Mouse (Mus musculus): Measurements from ENCODE around the gene Zfhx3. TPM values are rescaled to one million over a fixed set of nuclear protein-coding genes. Genes with fewer than 3 reads are reported as not detected.

Zfhx3 gene
- total and polyA plus RNA-seq, 2 experiments from 2014 or later, result 14.9 to 15.3 TPM

GRCm38 (mm10) chr8:108373046-108373445 lies 430.6 kb downstream of the Zfhx3 start:
- Histone ChIP-seq H3K36me3 (ENCODE audit: insufficient read depth, low read length) (no peaks in the 10 kb centered on the region), H3K4me1 (ENCODE audit: insufficient read depth, low read length) (no peaks in the 10 kb centered on the region), H3K4me2 (ENCODE audit: low read depth, low read length) (0 out of 2 replicates have a peak overlapping the region, but pooled peaks have one; percentile 7), H3K9me3 (ENCODE audit: low read length) (no peaks in the 10 kb centered on the region), H3K27me3 (ENCODE audit: insufficient read depth, low read length) (no peaks in the 10 kb centered on the region), H3K9ac (replicated peaks; ENCODE audit: low read length) (no peak overlapping the region), H3K4me3 (ENCODE audit: low read length) (no peak overlapping the region), H3K27ac (no peak overlapping the region)
- no peak for TF ChIP-seq CTCF (IDR thresholded peaks at IDR 0.05; ENCODE audit: low read depth)
- ATAC-seq (no peak), DNase-seq (ENCODE audit: low spot score) (peak; percentile 5)
- 31% methylated on average over 7 of the region's 7 CpGs for WGBS

- no peak for TF ChIP-seq CTCF (IDR thresholded peaks at IDR 0.05; ENCODE audit: low read depth)
- Histone ChIP-seq H3K27ac (no peak overlapping the region), H3K4me3 (ENCODE audit: low read length) (no peak overlapping the region), H3K4me1 (ENCODE audit: insufficient read depth, low read length) (no peaks in the 10 kb centered on the region), H3K9me3 (ENCODE audit: low read length) (no peaks in the 10 kb centered on the region), H3K36me3 (ENCODE audit: insufficient read depth, low read length) (no peaks in the 10 kb centered on the region), H3K27me3 (ENCODE audit: insufficient read depth, low read length) (no peaks in the 10 kb centered on the region), H3K9ac (replicated peaks; ENCODE audit: low read length) (no peak overlapping the region), H3K4me2 (ENCODE audit: low read depth, low read length) (no peak overlapping the region)
- WGBS, result 24% methylated on average over 2 of the region's 2 CpGs
- DNase-seq (ENCODE audit: low spot score) (peak; percentile 17), ATAC-seq (no peak)
Measured at GRCm38 (mm10) chr8:108378036-108378435, 435.6 kb downstream of the Zfhx3 start.

- 48% methylated on average over 4 of the region's 4 CpGs for WGBS
- no peak overlapping the region for H3K4me2 ChIP-seq (ENCODE audit: low read depth, low read length)
- no peaks in the 10 kb centered on the region; the same call in 1 of the 2 replicates for H3K4me1 ChIP-seq (ENCODE audit: insufficient read depth, low read length)
- no peak for TF ChIP-seq CTCF (IDR thresholded peaks at IDR 0.05; ENCODE audit: low read depth)
- no peaks in the 10 kb centered on the region for H3K27me3 ChIP-seq (ENCODE audit: insufficient read depth, low read length)
- no peak overlapping the region for H3K4me3 ChIP-seq (ENCODE audit: low read length)
- ATAC-seq (no peak), DNase-seq (ENCODE audit: low spot score) (peak; percentile 31)
- H3K36me3 ChIP-seq (ENCODE audit: insufficient read depth, low read length), result no peaks in the 10 kb centered on the region
- H3K9ac ChIP-seq (replicated peaks; ENCODE audit: low read length), result no peak overlapping the region
- H3K27ac ChIP-seq, result no peak overlapping the region
- no peaks in the 10 kb centered on the region for H3K9me3 ChIP-seq (ENCODE audit: low read length)
Measured at GRCm38 (mm10) chr8:108383121-108383520, 440.7 kb downstream of the Zfhx3 start.

GRCm38 (mm10) chr8:108387160-108387912 lies 444.9 kb downstream of the Zfhx3 start:
- H3K27me3 ChIP-seq (ENCODE audit: insufficient read depth, low read length), result no peaks in the 10 kb centered on the region
- 0 out of 2 replicates have a peak overlapping the region, but pooled peaks have one; percentile 28 for H3K9ac ChIP-seq (replicated peaks; ENCODE audit: low read length)
- H3K9me3 ChIP-seq (ENCODE audit: low read length), result no peaks in the 10 kb centered on the region
- peak; percentile 83 for DNase-seq (ENCODE audit: low spot score)
- H3K4me2 ChIP-seq (ENCODE audit: low read depth, low read length), result peak overlapping the region; percentile 54
- no peaks in the 10 kb centered on the region; the same call in 1 of the 2 replicates for H3K4me1 ChIP-seq (ENCODE audit: insufficient read depth, low read length)
- H3K27ac ChIP-seq, result no peak overlapping the region
- H3K4me3 ChIP-seq (ENCODE audit: low read length), result peak overlapping the region; percentile 24
- no peaks in the 10 kb centered on the region for H3K36me3 ChIP-seq (ENCODE audit: insufficient read depth, low read length)
- TF ChIP-seq CTCF (IDR thresholded peaks at IDR 0.05; ENCODE audit: low read depth), result no peak
- peak; percentile 73 for ATAC-seq
- 12% methylated on average over 22 of the region's 22 CpGs for WGBS

GRCm38 (mm10) chr8:108387913-108388274 lies 445.4 kb downstream of the Zfhx3 start:
- H3K36me3 ChIP-seq (ENCODE audit: insufficient read depth, low read length), result no peaks in the 10 kb centered on the region
- no peak overlapping the region for H3K27ac ChIP-seq
- no peak for TF ChIP-seq CTCF (IDR thresholded peaks at IDR 0.05; ENCODE audit: low read depth)
- no peaks in the 10 kb centered on the region; the same call in 1 of the 2 replicates for H3K4me1 ChIP-seq (ENCODE audit: insufficient read depth, low read length)
- WGBS, result 38% methylated on average over 8 of the region's 8 CpGs
- ATAC-seq (no peak), DNase-seq (ENCODE audit: low spot score) (no peak)
- H3K4me3 ChIP-seq (ENCODE audit: low read length), result 0 out of 2 replicates have a peak overlapping the region, but pooled peaks have one; percentile 24
- no peaks in the 10 kb centered on the region for H3K9me3 ChIP-seq (ENCODE audit: low read length)
- no peak overlapping the region for H3K9ac ChIP-seq (replicated peaks; ENCODE audit: low read length)
- peak overlapping the region; percentile 54 for H3K4me2 ChIP-seq (ENCODE audit: low read depth, low read length)
- no peaks in the 10 kb centered on the region for H3K27me3 ChIP-seq (ENCODE audit: insufficient read depth, low read length)

- no peak overlapping the region for H3K9ac ChIP-seq (replicated peaks; ENCODE audit: low read length)
- H3K4me1 ChIP-seq (ENCODE audit: insufficient read depth, low read length), result no peaks in the 10 kb centered on the region
- WGBS, result 67% methylated on average over 9 of the region's 9 CpGs
- H3K27ac ChIP-seq, result no peak overlapping the region
- no peaks in the 10 kb centered on the region for H3K9me3 ChIP-seq (ENCODE audit: low read length)
- H3K4me2 ChIP-seq (ENCODE audit: low read depth, low read length), result no peak overlapping the region
- H3K36me3 ChIP-seq (ENCODE audit: insufficient read depth, low read length), result no peaks in the 10 kb centered on the region
- H3K27me3 ChIP-seq (ENCODE audit: insufficient read depth, low read length), result no peaks in the 10 kb centered on the region
- H3K4me3 ChIP-seq (ENCODE audit: low read length), result no peak overlapping the region
- no peak for TF ChIP-seq CTCF (IDR thresholded peaks at IDR 0.05; ENCODE audit: low read depth)
- DNase-seq (ENCODE audit: low spot score), result no peak
- no peak for ATAC-seq
Measured at GRCm38 (mm10) chr8:108392909-108393308, 450.5 kb downstream of the Zfhx3 start.

GRCm38 (mm10) chr8:108402149-108402548 lies 459.7 kb downstream of the Zfhx3 start:
- no peak overlapping the region for H3K4me3 ChIP-seq (ENCODE audit: low read length)
- no peaks in the 10 kb centered on the region for H3K36me3 ChIP-seq (ENCODE audit: insufficient read depth, low read length)
- peaks cover under 1% of the 10 kb centered on the region; the same call in 1 of the 2 replicates for H3K4me1 ChIP-seq (ENCODE audit: insufficient read depth, low read length)
- WGBS, result 79% methylated on average over 9 of the region's 9 CpGs
- H3K27ac ChIP-seq, result no peak overlapping the region
- ATAC-seq (no peak), DNase-seq (ENCODE audit: low spot score) (no peak)
- H3K27me3 ChIP-seq (ENCODE audit: insufficient read depth, low read length), result no peaks in the 10 kb centered on the region
- no peak for TF ChIP-seq CTCF (IDR thresholded peaks at IDR 0.05; ENCODE audit: low read depth)
- H3K9me3 ChIP-seq (ENCODE audit: low read length), result no peaks in the 10 kb centered on the region
- H3K4me2 ChIP-seq (ENCODE audit: low read depth, low read length), result no peak overlapping the region
- H3K9ac ChIP-seq (replicated peaks; ENCODE audit: low read length), result no peak overlapping the region

Measured in hindbrain, postnatal 0 days (tissue).